In the genomic region with DNA sequence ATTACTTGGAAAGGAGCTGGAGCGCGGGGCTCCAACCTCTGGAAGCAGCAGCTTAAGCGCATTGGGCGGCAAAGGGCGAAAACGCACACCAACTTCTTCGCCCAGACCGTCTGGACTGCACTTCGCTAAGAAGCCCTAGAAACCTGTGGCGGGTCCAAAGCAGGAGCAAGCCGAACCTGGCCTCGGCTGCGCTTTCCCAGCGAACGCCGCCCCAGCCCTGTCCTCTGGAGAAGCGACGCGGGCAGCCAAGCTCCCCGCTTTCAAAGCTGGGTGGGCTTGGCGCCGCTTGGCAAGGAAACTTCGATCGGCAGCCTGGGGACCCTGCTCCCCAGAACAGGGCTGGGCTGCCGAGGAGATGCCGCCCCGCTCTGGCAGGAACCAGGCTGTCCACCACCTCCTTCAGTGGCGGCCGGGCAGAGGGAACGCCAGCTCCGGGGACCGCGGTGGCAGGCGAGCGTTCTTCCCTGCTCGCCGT, we compare ENCODE assay signal across 8 mouse cellular contexts. TPM values are rescaled to one million over a fixed set of nuclear protein-coding genes. Genes with fewer than 3 reads are reported as not detected.
DNase-seq lines count a peak whose midpoint lies in the region; ATAC-seq and TF ChIP-seq lines count a peak whose summit lies in the region.

No protein-coding gene starts in this region.

- peak overlapping the region; percentile 84 for H3K27ac ChIP-seq in spleen, adult 2 months (ENCODE audit: insufficient read depth, low read length)
- peak overlapping the region; percentile 85 for H3K27ac ChIP-seq in hindbrain, embryonic 12.5 days
- H3K27ac ChIP-seq in neural tube, embryonic 13.5 days (replicated peaks) = peak overlapping the region; percentile 90

- H3K4me2 ChIP-seq in hindbrain, embryonic 12.5 days (replicated peaks) = peak overlapping the region; percentile 52
- H3K4me2 ChIP-seq in neural tube, embryonic 13.5 days = peak overlapping the region; percentile 56

- DNase-seq in spleen, adult 2 months (ENCODE audit: low read depth in 1 of 2, low spot score in 2 of 2) = no peak
- no peak for DNase-seq in spleen, adult 12 weeks (ENCODE audit: low spot score)
- DNase-seq in c-Kit-positive CD71-positive TER-119-positive erythroid progenitor cells, embryonic 14.5 days (ENCODE audit: low spot score) = peak; percentile 13
- peak; percentile 26 for DNase-seq in liver
- DNase-seq in cerebellum, adult 9-11 months = no peak
- no peak for DNase-seq in thymus, postnatal 14 days

- no peak for TF ChIP-seq POLR2A in spleen, adult 2 months (IDR thresholded peaks at IDR 0.05; ENCODE audit: low read depth, low read length)

- no peak for TF ChIP-seq CTCF in spleen, adult 2 months (IDR thresholded peaks at IDR 0.05; ENCODE audit: extremely low read depth, insufficient read depth, insufficient read length, insufficient replicate concordance)

- no peaks in the 10 kb centered on the region for H3K4me1 ChIP-seq in spleen, adult 2 months (ENCODE audit: control insufficient read depth, insufficient read depth, insufficient read length)
- no peaks in the 10 kb centered on the region for H3K4me1 ChIP-seq in hindbrain, embryonic 12.5 days
- peaks cover 9% of the 10 kb centered on the region for H3K4me1 ChIP-seq in neural tube, embryonic 13.5 days (replicated peaks)

- H3K4me3 ChIP-seq in spleen, adult 2 months (ENCODE audit: extremely low read depth, insufficient read depth, insufficient read length) = peak overlapping the region; percentile 89
- H3K4me3 ChIP-seq in hindbrain, embryonic 12.5 days = peak overlapping the region; percentile 52
- H3K4me3 ChIP-seq in neural tube, embryonic 13.5 days = peak overlapping the region; percentile 55

- no peaks in the 10 kb centered on the region for H3K27me3 ChIP-seq in spleen, adult 2 months (ENCODE audit: control insufficient read depth, insufficient read depth, low read length)
- no peaks in the 10 kb centered on the region for H3K27me3 ChIP-seq in hindbrain, embryonic 12.5 days
- H3K27me3 ChIP-seq in neural tube, embryonic 13.5 days = no peaks in the 10 kb centered on the region

- ATAC-seq in hindbrain, embryonic 12.5 days (ENCODE audit: low FRiP score) = peak; percentile 83
- peak; percentile 86 for ATAC-seq in neural tube, embryonic 13.5 days (ENCODE audit: low read depth)

- no peaks in the 10 kb centered on the region for H3K9me3 ChIP-seq in hindbrain, embryonic 12.5 days (replicated peaks)
- H3K9me3 ChIP-seq in neural tube, embryonic 13.5 days = no peaks in the 10 kb centered on the region

- 19% methylated on average over 37 of the region's 37 CpGs for whole genome bisulfite sequencing in spleen, adult 2 months
- WGBS in hindbrain, embryonic 12.5 days = 16% methylated on average over 33 of the region's 37 CpGs
- WGBS in neural tube, embryonic 13.5 days = 21% methylated on average over 37 of the region's 37 CpGs

- no peaks in the 10 kb centered on the region; the same call in 1 of the 2 replicates for H3K36me3 ChIP-seq in spleen, adult 2 months (ENCODE audit: control insufficient read depth, insufficient read depth, low read length)
- H3K36me3 ChIP-seq in hindbrain, embryonic 12.5 days = no peaks in the 10 kb centered on the region
- no peaks in the 10 kb centered on the region for H3K36me3 ChIP-seq in neural tube, embryonic 13.5 days

- H3K9ac ChIP-seq in hindbrain, embryonic 12.5 days = peak overlapping the region; percentile 68
- peak overlapping the region; percentile 75 for H3K9ac ChIP-seq in neural tube, embryonic 13.5 days

RNA-seq across cellular contexts. Expression of a gene that starts 0.6 kb away (rescaled TPM):
- 1.8 and 2.2 TPM in 2 replicates for polyA plus RNA-seq in spleen, adult 2 months (2012; rRNA removed)
- 13.5 and 17.4 TPM in 2 replicates for polyA plus RNA-seq in hindbrain, embryonic 12.5 days (2016; fragmentation: Nextera tagmentation; extraction: Ambion mirVana)
- 8.4 and 10.1 TPM in 2 replicates for polyA plus RNA-seq in neural tube, embryonic 13.5 days (2015; fragmentation: Nextera tagmentation; extraction: Ambion mirVana)

RNA-seq across cellular contexts. Expression of a gene that starts 57.0 kb away (rescaled TPM):
- polyA plus RNA-seq in spleen, adult 2 months (2012; rRNA removed) = 0.32 and 0.43 TPM in 2 replicates
- 2.0 and 2.6 TPM in 2 replicates for polyA plus RNA-seq in hindbrain, embryonic 12.5 days (2016; fragmentation: Nextera tagmentation; extraction: Ambion mirVana)
- polyA plus RNA-seq in neural tube, embryonic 13.5 days (2015; fragmentation: Nextera tagmentation; extraction: Ambion mirVana) = 1.5 and 1.9 TPM in 2 replicates

Comparison
In these comparisons a context has a peak if more than half of its experiments do, and no peak if none do; other contexts are left out.
1. DNase-seq: peak in c-Kit-positive CD71-positive TER-119-positive erythroid progenitor cells, embryonic 14.5 days (single experiment) and liver (single experiment); none in spleen, adult 2 months (0 of 2), spleen, adult 12 weeks (single experiment), cerebellum, adult 9-11 months (single experiment) and thymus, postnatal 14 days (single experiment).
2. Peak in every context shown above with its lines, with median percentiles within 50 percentile points of each other: H3K27ac ChIP-seq and H3K4me3 ChIP-seq.